ENCODE assay signal across 34 mouse cellular contexts in genomic region chr14:24133801-24134200, GRCm38 (mm10).
"Had no signal": no experiment of that assay in that cellular context is flagged by ENCODE, and none has a peak within 500 bp of the region (broad histone marks: within the 10 kb centered on the region; RNA-seq: fewer than 3 reads in every experiment).

No protein-coding gene starts in this region.

- H3K4me2 ChIP-seq: heart, embryonic 11.5 days; heart, embryonic 12.5 days; heart, embryonic 13.5 days; heart, embryonic 15.5 days; hindbrain, embryonic 12.5 days; hindbrain, embryonic 13.5 days; hindbrain, embryonic 14.5 days; hindbrain, embryonic 15.5 days; intestine, embryonic 15.5 days; kidney, embryonic 15.5 days had no signal

- H3K9ac ChIP-seq: heart, embryonic 12.5 days; heart, embryonic 13.5 days; heart, embryonic 15.5 days; hindbrain, embryonic 12.5 days; hindbrain, embryonic 13.5 days; hindbrain, embryonic 14.5 days; hindbrain, embryonic 15.5 days; intestine, embryonic 15.5 days; kidney, embryonic 15.5 days had no signal

- H3K27ac ChIP-seq: heart, adult 2 months; heart, embryonic 13.5 days; heart, embryonic 15.5 days; hindbrain, embryonic 10.5 days; hindbrain, embryonic 12.5 days; hindbrain, embryonic 13.5 days; hindbrain, embryonic 14.5 days; hindbrain, embryonic 15.5 days; hindbrain, postnatal 0 days; intestine, embryonic 15.5 days; kidney, embryonic 15.5 days; kidney, postnatal 0 days; layer of hippocampus, adult 2 months had no signal

- H3K27me3 ChIP-seq: heart, embryonic 12.5 days; heart, embryonic 13.5 days; heart, embryonic 15.5 days; hindbrain, embryonic 12.5 days; hindbrain, embryonic 13.5 days; hindbrain, embryonic 15.5 days; intestine, embryonic 15.5 days; kidney, embryonic 15.5 days had no signal

- H3K4me1 ChIP-seq: heart, embryonic 12.5 days; heart, embryonic 13.5 days; heart, embryonic 15.5 days; hindbrain, embryonic 10.5 days; hindbrain, embryonic 12.5 days; hindbrain, embryonic 13.5 days; hindbrain, embryonic 15.5 days; intestine, embryonic 15.5 days; kidney, embryonic 15.5 days had no signal

- H3K4me3 ChIP-seq: heart, adult 2 months; heart, embryonic 12.5 days; heart, embryonic 13.5 days; heart, embryonic 15.5 days; hindbrain, embryonic 10.5 days; hindbrain, embryonic 12.5 days; hindbrain, embryonic 13.5 days; hindbrain, embryonic 15.5 days; intestine, embryonic 15.5 days; kidney, embryonic 15.5 days; layer of hippocampus, adult 2 months had no signal

- DNase-seq: heart, adult 2 months; heart, postnatal 10 days; heart, postnatal 14 days; heart, postnatal 36 days; heart, postnatal 4 days; kidney, adult 11 months; kidney, adult 18-20 months; kidney, adult 2 months; kidney, adult 8-10 months; kidney, adult 9 months; kidney, postnatal 10 days; kidney, postnatal 14 days; kidney, postnatal 25 days; kidney, postnatal 36 days; kidney, postnatal 4 days; layer of hippocampus, adult 9-11 months; layer of hippocampus, postnatal 36 days had no signal

- H3K9me3 ChIP-seq: heart, embryonic 12.5 days; heart, embryonic 13.5 days; heart, embryonic 15.5 days; hindbrain, embryonic 10.5 days; hindbrain, embryonic 12.5 days; hindbrain, embryonic 13.5 days; hindbrain, embryonic 15.5 days; intestine, embryonic 15.5 days; kidney, embryonic 15.5 days had no signal

- ATAC-seq: hindbrain, postnatal 0 days; inflammation-experienced regulatory T-cells, adult 6 months; intestine, embryonic 16.5 days; intestine, postnatal 0 days had no signal
